Mouse (Mus musculus) c-Kit-positive CD71-negative TER-119-negative erythroid progenitor cells, embryonic 14.5 days (primary cell): ENCODE data around the gene 1110002E22Rik.

Source experiments
- DNase-seq: peaks from one replicate; pipeline ENCODE4 v3.0.0-alpha.2; 2013; ENCODE audit warnings: low read depth

Gene 1110002E22Rik

DNA sequence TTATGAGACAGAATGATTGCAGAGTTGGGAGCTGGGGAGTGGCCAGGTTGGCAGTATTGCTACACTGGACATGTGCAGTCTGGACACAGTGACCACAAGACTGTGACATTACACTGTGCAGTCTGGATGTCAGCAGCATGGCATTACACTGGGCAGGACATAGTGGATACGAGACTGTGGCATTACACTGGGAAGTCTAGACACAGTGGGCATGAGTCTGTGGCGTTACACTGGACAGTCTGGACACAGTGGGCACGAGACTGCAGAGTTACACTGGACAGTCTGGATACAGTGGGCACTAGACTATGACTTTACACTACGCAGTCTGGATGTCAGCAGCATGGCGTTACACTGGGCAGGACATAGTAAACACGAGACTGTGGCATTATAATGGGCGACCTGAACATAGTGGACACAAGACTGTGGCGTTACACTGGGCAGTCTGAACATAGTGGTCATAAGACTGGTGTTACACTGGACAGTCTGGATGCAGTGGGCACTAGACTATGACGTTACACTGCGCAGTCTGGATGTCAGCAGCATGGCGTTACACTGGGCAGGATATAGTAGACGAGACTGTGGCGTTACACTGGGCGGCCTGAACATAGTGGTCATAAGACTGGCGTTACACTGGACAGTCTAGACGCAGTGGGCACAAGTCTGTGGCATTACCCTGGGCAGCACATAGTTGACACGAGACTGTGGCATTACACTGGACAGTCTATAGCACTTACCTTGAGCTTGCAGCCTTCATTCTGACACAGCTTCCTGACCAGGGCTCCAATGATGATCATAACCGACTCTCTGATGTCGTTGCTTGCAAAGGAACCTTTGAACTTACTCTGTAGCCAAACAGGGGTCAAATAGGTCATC lies 46.3 kb downstream of the 1110002E22Rik start:
- no peak for DNase-seq

DNA sequence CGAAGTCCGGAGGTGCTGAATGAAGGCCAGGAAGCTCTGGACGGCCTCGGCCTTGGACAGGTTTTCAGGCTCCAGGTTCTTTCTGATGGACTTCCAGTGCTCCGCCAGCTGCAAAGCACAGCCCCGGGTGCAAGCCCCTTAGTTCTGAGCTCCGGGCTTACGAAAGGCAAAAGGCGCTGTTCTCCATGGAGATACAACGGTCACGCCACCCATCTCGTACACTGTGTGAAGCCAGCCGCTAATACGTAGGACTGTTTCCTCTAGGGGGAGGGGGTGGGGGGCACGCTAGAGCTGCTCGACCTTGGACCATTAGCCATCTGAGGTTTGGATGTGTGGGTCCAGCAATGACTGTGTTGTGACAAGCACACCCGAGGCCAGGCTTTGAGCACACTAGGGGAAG lies 49.3 kb downstream of the 1110002E22Rik start:
- no peak for DNase-seq

DNA sequence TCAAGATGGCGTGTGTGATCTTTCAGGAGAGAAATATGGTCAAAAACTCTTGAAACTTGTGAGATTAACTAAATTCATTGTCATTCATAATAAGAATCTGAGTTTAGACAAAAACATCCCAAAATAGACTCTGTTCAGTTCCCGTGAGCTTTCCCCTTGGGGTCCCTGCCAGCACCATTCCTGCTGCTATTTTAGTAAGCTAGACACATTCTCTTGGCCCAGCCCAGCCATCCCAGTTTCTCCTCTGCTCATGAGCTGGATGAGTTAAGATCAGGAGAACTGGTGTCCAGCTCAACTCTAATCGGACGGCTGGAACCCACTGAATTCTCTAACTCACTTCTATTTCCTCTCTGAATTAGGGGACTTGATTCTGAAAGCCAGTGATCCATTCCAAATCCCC lies 52.0 kb downstream of the 1110002E22Rik start:
- no peak for DNase-seq

- no peak for DNase-seq
Measured at GRCm38 (mm10) chr3:138118392-138118791, 53.5 kb downstream of the 1110002E22Rik start.

- no peak for DNase-seq
Measured at GRCm38 (mm10) chr3:138118831-138119230, 54.0 kb downstream of the 1110002E22Rik start.

GRCm38 (mm10) chr3:138119444-138120105 lies 54.7 kb downstream of the 1110002E22Rik start:
- DNase-seq: no peak

- DNase-seq: no peak
Measured at GRCm38 (mm10) chr3:138121461-138121860, 56.6 kb downstream of the 1110002E22Rik start.

DNA sequence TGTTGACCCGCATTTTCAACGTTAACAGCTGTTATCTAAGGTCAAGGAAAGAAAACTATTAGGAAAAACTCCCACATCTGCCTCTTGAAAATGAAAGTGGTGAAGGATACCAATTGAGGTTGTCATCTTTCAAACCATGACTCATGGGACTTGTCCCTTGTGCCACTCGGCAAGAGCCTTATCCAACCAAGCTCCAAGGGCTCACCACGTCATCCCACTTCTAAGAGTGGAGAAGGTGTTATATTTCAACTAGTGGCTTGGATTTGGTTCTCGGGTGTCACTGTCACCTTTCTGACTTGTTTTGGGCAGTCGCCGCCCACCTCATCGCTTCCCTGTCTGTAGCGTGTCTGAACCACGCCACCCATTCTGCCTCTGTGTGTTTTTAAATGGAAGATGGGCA lies 59.0 kb downstream of the 1110002E22Rik start:
- no peak for DNase-seq

GRCm38 (mm10) chr3:138129110-138129509 lies 64.3 kb downstream of the 1110002E22Rik start:
- DNase-seq: no peak

DNA sequence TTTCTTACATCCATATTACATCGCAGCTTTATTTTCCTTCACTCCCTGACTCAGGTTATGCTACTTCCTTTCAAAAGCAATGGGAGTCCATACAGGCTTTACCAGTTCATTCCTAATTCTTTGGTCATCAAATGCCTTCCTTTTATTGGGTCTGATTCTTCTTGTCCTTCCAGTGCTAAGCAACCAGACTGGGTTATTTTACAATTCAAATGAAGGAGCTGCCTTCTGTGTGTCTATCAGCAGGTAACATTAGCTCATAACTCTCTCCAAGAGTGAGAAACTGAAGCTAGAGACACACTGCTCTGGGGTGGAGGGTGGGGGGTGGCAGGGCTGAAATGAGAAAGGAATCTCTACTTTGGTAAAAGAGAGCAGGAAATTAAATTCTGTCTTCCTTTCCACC lies 65.8 kb downstream of the 1110002E22Rik start:
- no peak for DNase-seq
